Comparison of ENCODE assay signal across 8 mouse cellular contexts in genomic region chr9:106332746-106333145, GRCm38 (mm10).
"Had no signal": no experiment of that assay in that cellular context is flagged by ENCODE, and none has a peak within 500 bp of the region (broad histone marks: within the 10 kb centered on the region; RNA-seq: fewer than 3 reads in every experiment).

No protein-coding gene starts in this region.

- H3K4me2 ChIP-seq: liver, embryonic 12.5 days; lung, embryonic 15.5 days; midbrain, embryonic 13.5 days had no signal

- H3K27me3 ChIP-seq: liver, embryonic 12.5 days; lung, embryonic 15.5 days; midbrain, embryonic 13.5 days had no signal

- H3K27ac ChIP-seq: liver, embryonic 12.5 days; midbrain, embryonic 13.5 days had no signal

- DNase-seq: kidney, adult 8-10 months; kidney, postnatal 25 days; lung, postnatal 14 days; right cerebral cortex, postnatal 25 days had no signal

- H3K36me3 ChIP-seq: lung, embryonic 15.5 days; midbrain, embryonic 13.5 days had no signal

- H3K9me3 ChIP-seq: liver, embryonic 12.5 days; lung, embryonic 15.5 days; midbrain, embryonic 13.5 days had no signal

- H3K4me3 ChIP-seq: liver, embryonic 12.5 days; lung, embryonic 15.5 days; midbrain, embryonic 13.5 days had no signal

- H3K9ac ChIP-seq: liver, embryonic 12.5 days; lung, embryonic 15.5 days; midbrain, embryonic 13.5 days had no signal

- ATAC-seq: intestine, postnatal 0 days; liver, embryonic 12.5 days; midbrain, embryonic 13.5 days had no signal

- H3K4me1 ChIP-seq: liver, embryonic 12.5 days had no signal
